Mouse (Mus musculus): Measurements from ENCODE around the gene Pcmtd2. TPM values are rescaled to one million over a fixed set of nuclear protein-coding genes. Genes with fewer than 3 reads are reported as not detected.

The Pcmtd2 gene
- polyA plus RNA-seq, 1 experiment, result 71.9 TPM

DNA sequence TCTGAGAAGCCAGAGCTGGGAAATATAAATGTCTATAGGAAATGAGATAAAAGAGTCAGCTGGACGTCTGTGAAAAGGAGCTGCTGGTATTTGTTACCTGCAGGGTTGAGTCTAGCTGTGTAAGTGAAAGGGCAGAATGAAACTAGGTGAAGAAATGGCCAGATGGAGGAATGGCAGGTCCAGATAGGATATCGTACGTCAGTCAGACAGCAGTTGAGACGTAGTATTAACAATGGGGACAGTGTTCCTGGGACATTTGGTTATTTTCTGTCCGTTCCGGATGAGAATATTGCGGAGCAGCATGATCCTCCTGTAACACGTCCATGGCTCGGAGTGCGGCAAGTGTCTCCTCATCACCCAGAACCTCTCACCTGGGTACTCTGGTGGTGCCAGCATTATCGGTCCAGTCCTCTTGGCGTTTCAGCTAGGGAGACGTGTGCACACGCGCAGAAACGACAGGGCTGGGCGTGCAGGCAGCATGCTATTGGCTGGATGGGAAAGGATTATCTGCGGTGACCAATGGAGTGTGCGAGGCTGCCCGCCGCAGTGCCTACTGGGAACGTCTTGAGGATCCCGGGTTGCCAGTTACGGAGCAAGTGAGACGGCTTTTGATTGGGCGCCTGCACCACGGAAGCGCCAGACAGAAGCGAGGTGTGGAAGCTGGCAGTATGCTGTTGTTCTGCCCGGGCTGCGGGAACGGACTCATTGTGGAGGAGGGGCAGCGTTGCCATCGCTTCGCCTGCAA is 26.3 kb downstream of the Pcmtd2 start, which contains the start of gene Polr3k:
Gene Polr3k, plus strand, starts transcription at position 547 of the 745 bp plus-strand sequence.
- Histone ChIP-seq H3K4me1 (ENCODE audit: control insufficient read depth, insufficient read depth, low read length) (peaks cover 2% of the 10 kb centered on the region; the same call in 1 of the 2 replicates), H3K4me3 (ENCODE audit: insufficient read depth, low read length) (peak within 1 kb of the TSS; percentile 67), H3K27ac (ENCODE audit: insufficient read depth, low read length) (peak within 1 kb of the TSS; percentile 13; the same call in 1 of the 2 replicates)
- TF ChIP-seq POLR2A (IDR thresholded peaks at IDR 0.05; ENCODE audit: extremely low read depth, insufficient read depth, low read length) (peak; percentile 86), CTCF (IDR thresholded peaks at IDR 0.05; ENCODE audit: extremely low read depth, insufficient read depth, low read length) (no peak)

DNA sequence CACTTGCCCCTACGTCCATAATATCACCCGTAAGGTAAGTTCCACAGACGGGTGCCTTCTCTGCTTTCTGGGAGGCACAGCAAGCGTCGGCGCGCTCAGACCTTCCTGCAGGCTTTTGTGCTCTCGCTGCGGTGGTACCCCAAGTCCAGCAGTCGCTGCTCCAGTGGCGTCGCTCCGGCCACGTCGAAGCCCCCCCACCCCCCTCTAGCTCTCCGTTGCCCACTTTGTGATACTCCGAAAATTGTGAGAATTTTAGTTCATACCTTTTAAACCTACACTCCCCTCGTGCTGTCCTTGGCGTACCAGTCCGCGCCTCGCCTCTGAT is 26.8 kb downstream of the Pcmtd2 start:
- peak overlapping the region; percentile 67 for H3K4me3 ChIP-seq (ENCODE audit: insufficient read depth, low read length)
- TF ChIP-seq POLR2A (IDR thresholded peaks at IDR 0.05; ENCODE audit: extremely low read depth, insufficient read depth, low read length) (no peak), CTCF (IDR thresholded peaks at IDR 0.05; ENCODE audit: extremely low read depth, insufficient read depth, low read length) (no peak)
- H3K4me1 ChIP-seq (ENCODE audit: control insufficient read depth, insufficient read depth, low read length), result peaks cover 2% of the 10 kb centered on the region; the same call in 1 of the 2 replicates
- H3K27ac ChIP-seq (ENCODE audit: insufficient read depth, low read length), result 0 out of 2 replicates have a peak overlapping the region, but pooled peaks have one; percentile 13

DNA sequence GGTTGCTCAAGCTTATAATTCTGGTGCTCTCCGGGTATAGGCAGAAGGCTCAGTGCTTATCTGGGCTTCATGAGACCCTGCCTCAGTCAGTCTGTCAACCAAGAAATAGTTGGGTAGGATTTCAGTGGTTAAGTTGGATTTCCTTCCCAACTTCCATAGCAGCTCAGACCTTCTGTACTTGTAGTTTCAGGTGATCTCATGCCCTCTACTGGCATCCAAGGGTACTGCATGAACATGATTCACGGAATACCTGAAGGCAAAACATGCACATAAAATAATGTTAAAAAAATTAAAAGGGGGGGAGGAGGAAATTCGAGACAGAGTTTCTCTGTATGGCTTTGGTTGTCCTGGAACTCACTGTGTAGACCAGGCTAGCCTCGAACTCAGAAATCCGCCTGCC is 29.3 kb downstream of the Pcmtd2 start:
- H3K4me3 ChIP-seq (ENCODE audit: insufficient read depth, low read length), result no peak overlapping the region
- TF ChIP-seq CTCF (IDR thresholded peaks at IDR 0.05; ENCODE audit: extremely low read depth, insufficient read depth, low read length), result peak; percentile 78
- no peak for TF ChIP-seq POLR2A (IDR thresholded peaks at IDR 0.05; ENCODE audit: extremely low read depth, insufficient read depth, low read length)
- peaks cover 2% of the 10 kb centered on the region; the same call in 1 of the 2 replicates for H3K4me1 ChIP-seq (ENCODE audit: control insufficient read depth, insufficient read depth, low read length)
- no peak overlapping the region for H3K27ac ChIP-seq (ENCODE audit: insufficient read depth, low read length)

DNA sequence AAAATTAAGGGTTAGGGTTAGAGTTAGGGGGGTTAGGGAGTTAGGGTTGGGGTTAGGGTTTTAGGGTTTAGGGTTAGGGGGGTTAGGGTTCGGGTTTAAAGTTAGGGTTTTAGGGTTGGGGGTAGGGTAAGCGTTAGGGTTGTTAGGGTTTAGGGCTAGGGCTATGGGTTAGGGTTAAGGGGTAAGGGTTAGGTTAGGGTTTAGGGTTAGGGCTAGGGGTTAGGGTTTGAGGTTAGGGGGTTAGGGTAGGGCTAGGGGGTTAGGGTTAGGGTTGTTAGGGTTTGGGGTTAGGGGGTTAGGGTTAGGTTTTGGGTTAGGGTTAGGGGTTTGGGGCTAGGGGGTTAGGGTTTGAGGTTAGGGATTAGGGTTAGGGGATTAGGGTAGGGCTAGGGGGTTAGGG is 33.4 kb downstream of the Pcmtd2 start:
- H3K4me1 ChIP-seq (ENCODE audit: control insufficient read depth, insufficient read depth, low read length), result no peaks in the 10 kb centered on the region
- TF ChIP-seq CTCF (IDR thresholded peaks at IDR 0.05; ENCODE audit: extremely low read depth, insufficient read depth, low read length) (no peak), POLR2A (IDR thresholded peaks at IDR 0.05; ENCODE audit: extremely low read depth, insufficient read depth, low read length) (no peak)
- no peak overlapping the region for H3K4me3 ChIP-seq (ENCODE audit: insufficient read depth, low read length)
- H3K27ac ChIP-seq (ENCODE audit: insufficient read depth, low read length), result no peak overlapping the region

DNA sequence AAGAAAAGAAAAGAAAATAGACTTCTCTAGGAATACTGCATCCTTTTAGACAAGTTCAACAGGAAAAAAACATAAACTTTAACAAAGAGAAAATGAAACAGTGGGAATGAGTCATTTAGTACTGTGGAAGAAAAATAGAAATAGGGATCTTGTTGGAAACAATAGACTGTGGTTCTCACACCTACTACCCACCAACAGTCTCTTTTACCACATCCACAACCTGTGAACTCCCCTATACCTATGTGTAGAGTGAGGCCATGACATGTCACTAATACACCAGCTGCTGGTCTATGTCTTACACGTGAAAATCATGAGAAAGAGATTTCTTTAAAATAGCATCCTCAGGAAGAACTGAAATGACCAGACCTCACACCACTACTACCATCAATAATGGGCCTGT is 41.2 kb downstream of the Pcmtd2 start:
- TF ChIP-seq POLR2A (IDR thresholded peaks at IDR 0.05; ENCODE audit: extremely low read depth, insufficient read depth, low read length), result no peak
- TF ChIP-seq CTCF (IDR thresholded peaks at IDR 0.05; ENCODE audit: extremely low read depth, insufficient read depth, low read length), result no peak
- Histone ChIP-seq H3K4me1 (ENCODE audit: control insufficient read depth, insufficient read depth, low read length) (no peaks in the 10 kb centered on the region), H3K4me3 (ENCODE audit: insufficient read depth, low read length) (no peak overlapping the region), H3K27ac (ENCODE audit: insufficient read depth, low read length) (no peak overlapping the region)

DNA sequence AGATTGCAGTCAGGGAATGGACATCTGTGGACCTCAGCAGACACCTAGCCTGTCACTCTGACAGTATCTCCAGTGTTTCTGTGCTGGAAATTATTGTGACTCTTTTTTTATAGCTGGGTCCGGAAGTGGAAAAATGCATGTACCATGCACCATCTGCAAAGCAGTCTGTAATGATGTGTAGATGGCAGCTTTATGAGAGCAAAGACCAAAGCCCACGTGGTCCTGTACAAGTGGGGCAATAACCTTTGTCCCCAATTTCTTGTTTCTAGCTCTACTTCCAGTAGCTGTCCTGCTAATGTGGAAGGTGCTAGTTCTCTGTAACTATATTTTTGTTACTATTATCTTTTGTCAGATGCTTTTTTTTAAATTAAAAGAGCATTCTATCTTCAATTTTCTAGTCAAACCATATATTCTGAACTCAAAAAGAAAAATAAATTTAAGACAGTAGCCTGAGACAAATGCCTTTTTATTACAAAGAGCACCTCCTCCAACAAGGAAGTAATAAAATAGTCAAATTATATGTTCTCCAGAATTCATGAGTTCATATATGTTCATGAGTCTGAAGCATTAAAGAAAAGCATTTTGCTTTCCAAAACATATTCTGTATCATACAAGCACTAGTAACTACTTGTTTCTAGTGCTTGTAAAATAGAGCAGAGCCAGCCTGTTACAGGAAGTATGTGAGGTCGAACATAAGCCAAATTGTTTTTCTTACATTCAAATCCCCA is 45.5 kb downstream of the Pcmtd2 start:
- Histone ChIP-seq H3K4me1 (ENCODE audit: control insufficient read depth, insufficient read depth, low read length) (no peaks in the 10 kb centered on the region), H3K4me3 (ENCODE audit: insufficient read depth, low read length) (no peak overlapping the region), H3K27ac (ENCODE audit: insufficient read depth, low read length) (no peak overlapping the region)
- TF ChIP-seq CTCF (IDR thresholded peaks at IDR 0.05; ENCODE audit: extremely low read depth, insufficient read depth, low read length) (no peak), POLR2A (IDR thresholded peaks at IDR 0.05; ENCODE audit: extremely low read depth, insufficient read depth, low read length) (no peak)

Other genes starting within 250 kb of the Pcmtd2 start
- gene Prpf6, start 246.0 kb upstream of the Pcmtd2 start, polyA plus RNA-seq (2012; rRNA removed), result 34.7 and 35.6 TPM in 2 replicates
- 64.1 and 76.1 TPM in 2 replicates for gene Zfp512b, start 245.1 kb upstream of the Pcmtd2 start, polyA plus RNA-seq (2012; rRNA removed)
- gene Samd10, start 238.6 kb upstream of the Pcmtd2 start, polyA plus RNA-seq (2012; rRNA removed), result 38.6 and 40.9 TPM in 2 replicates
- gene Gm29797, start 180.8 kb upstream of the Pcmtd2 start, polyA plus RNA-seq (2012; rRNA removed), result 0.21 TPM in 1 of 2 replicates, not detected in the other
- gene Sox18, start 166.2 kb upstream of the Pcmtd2 start, polyA plus RNA-seq (2012; rRNA removed), result 16.8 and 21.8 TPM in 2 replicates
- 195 and 212 TPM in 2 replicates for gene Tcea2, start 157.5 kb upstream of the Pcmtd2 start, polyA plus RNA-seq (2012; rRNA removed)
- gene Rgs19, start 143.9 kb upstream of the Pcmtd2 start, polyA plus RNA-seq (2012; rRNA removed), result 55.4 and 57.0 TPM in 2 replicates
- not detected in 2 replicates for gene Lkaaear1, start 139.4 kb upstream of the Pcmtd2 start, polyA plus RNA-seq (2012; rRNA removed)
- gene Oprl1, start 122.8 kb upstream of the Pcmtd2 start, polyA plus RNA-seq (2012; rRNA removed), result 34.7 and 40.2 TPM in 2 replicates
- 7.0 and 11.8 TPM in 2 replicates for gene Myt1, start 74.5 kb upstream of the Pcmtd2 start, polyA plus RNA-seq (2012; rRNA removed)
- gene Polr3k, start 26.5 kb downstream of the Pcmtd2 start, polyA plus RNA-seq (2012; rRNA removed), result 25.3 and 26.5 TPM in 2 replicates
- gene Gm14496, start 153.3 kb downstream of the Pcmtd2 start, polyA plus RNA-seq (2012; rRNA removed), result not detected in 2 replicates